Mouse (Mus musculus): Measurements from ENCODE around the gene Ppil2. TPM values are rescaled to one million over a fixed set of nuclear protein-coding genes. Genes with fewer than 3 reads are reported as not detected.
A peak's percentile ranks its signal among the peaks of the same experiment; 100 is the strongest.

Gene Ppil2
- 149 and 160 TPM in 2 replicates for polyA plus RNA-seq (2016; fragmentation: Nextera tagmentation; extraction: Ambion mirVana)

- Histone ChIP-seq H3K4me3 (replicated peaks) (peak within 1 kb of the TSS; percentile 78), H3K4me2 (peak within 1 kb of the TSS; percentile 67), H3K27ac (peak within 1 kb of the TSS; percentile 53; the same call in 1 of the 2 replicates), H3K36me3 (replicated peaks) (peaks cover 43% of the 10 kb centered on the region), H3K9ac (peak within 1 kb of the TSS; percentile 64), H3K4me1 (peaks cover 12% of the 10 kb centered on the region), H3K27me3 (no peaks in the 10 kb centered on the region), H3K9me3 (no peaks in the 10 kb centered on the region)
- ATAC-seq (ENCODE audit: low FRiP score), result peak; percentile 90
- 9% methylated on average over 38 of the region's 38 CpGs for WGBS
These were observed at the start of gene Ppil2 for GRCm38 (mm10) chr16:17110771-17111743. Gene Ppil2, minus strand, starts transcription at chr16:17111257.

DNA sequence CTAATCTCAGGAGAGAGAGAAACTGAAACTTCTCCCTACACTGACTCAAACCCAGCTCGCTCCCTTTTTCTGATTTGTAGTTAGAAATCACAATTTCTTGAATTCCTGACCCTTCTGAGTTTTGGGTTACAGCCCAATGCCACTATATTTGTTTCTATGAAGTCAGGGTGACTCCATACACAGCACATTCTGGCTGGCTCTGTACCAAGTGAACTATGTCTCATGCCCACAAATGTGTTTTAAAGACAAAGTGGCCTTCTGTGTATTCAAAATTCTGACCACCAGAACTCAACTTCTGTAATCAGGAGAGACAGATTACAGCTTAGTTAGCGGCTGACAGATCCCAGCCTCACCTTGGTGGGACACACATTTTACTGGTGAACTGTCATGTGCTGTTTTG lies 43.3 kb upstream of the Ppil2 start:
- no peak for ATAC-seq (ENCODE audit: low FRiP score)
- peaks cover 75% of the 10 kb centered on the region for H3K36me3 ChIP-seq (replicated peaks)
- no peak overlapping the region for H3K27ac ChIP-seq
- H3K27me3 ChIP-seq, result no peaks in the 10 kb centered on the region
- no peak overlapping the region for H3K4me2 ChIP-seq
- no peak overlapping the region for H3K4me3 ChIP-seq (replicated peaks)
- H3K9me3 ChIP-seq, result no peaks in the 10 kb centered on the region
- no peak overlapping the region for H3K9ac ChIP-seq
- WGBS, result 95% methylated on average over 2 of the region's 2 CpGs
- no peaks in the 10 kb centered on the region for H3K4me1 ChIP-seq

DNA sequence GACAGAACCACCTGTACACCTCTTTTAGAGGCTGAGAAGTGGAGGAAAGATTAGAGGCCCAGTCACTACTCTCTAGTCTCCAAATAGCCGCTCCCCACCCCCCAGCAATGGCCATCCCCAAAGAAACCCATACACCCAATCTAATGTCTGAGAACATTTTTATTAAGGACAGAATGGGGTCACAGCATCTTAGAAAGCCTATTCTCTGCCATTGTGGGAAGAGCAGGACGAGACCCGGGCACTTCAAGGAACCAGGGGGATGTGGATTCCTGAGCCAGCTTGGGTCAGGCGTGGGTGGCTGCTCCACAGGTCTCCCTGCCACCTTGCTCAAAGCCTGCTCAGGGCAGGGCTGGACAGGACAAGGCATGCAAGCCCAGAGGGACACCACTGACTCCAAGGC lies 40.8 kb upstream of the Ppil2 start:
- ATAC-seq (ENCODE audit: low FRiP score), result no peak
- H3K9ac ChIP-seq, result no peak overlapping the region
- peaks cover 17% of the 10 kb centered on the region for H3K27me3 ChIP-seq
- 92% methylated on average over 4 of the region's 4 CpGs for WGBS
- H3K4me3 ChIP-seq (replicated peaks), result no peak overlapping the region
- H3K9me3 ChIP-seq, result no peaks in the 10 kb centered on the region
- no peak overlapping the region for H3K4me2 ChIP-seq
- H3K36me3 ChIP-seq (replicated peaks), result peaks cover 55% of the 10 kb centered on the region
- no peak overlapping the region for H3K27ac ChIP-seq
- H3K4me1 ChIP-seq, result peaks cover 17% of the 10 kb centered on the region

GRCm38 (mm10) chr16:17150520-17151258 lies 39.6 kb upstream of the Ppil2 start:
- Histone ChIP-seq H3K4me1 (peaks cover 17% of the 10 kb centered on the region), H3K4me2 (no peak overlapping the region), H3K36me3 (replicated peaks) (peaks cover 46% of the 10 kb centered on the region), H3K4me3 (replicated peaks) (no peak overlapping the region), H3K9me3 (no peaks in the 10 kb centered on the region), H3K27me3 (peaks cover 18% of the 10 kb centered on the region), H3K9ac (no peak overlapping the region), H3K27ac (no peak overlapping the region)
- WGBS, result 85% methylated on average over 7 of the region's 7 CpGs
- ATAC-seq (ENCODE audit: low FRiP score), result no peak

DNA sequence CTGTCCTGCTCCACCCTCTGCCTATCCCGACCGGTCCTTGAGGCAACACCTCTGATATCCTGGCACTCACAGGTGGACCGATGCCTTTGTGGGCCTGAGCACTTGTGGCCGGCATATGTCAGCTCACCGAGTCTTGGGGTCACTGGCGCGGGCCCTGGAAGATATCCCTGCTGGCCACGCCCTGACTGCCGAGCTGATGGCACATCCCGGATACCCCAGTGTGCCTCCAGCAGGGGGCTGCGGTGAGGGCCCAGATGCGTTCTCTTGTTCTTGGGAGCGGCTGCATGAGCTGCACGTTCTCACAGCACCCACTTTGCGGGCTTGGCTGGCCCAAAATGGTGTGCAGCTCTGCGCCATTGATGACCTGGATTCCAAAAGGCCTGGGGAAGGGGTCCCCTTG lies 37.0 kb upstream of the Ppil2 start:
- H3K36me3 ChIP-seq (replicated peaks), result peaks cover 24% of the 10 kb centered on the region
- H3K4me3 ChIP-seq (replicated peaks), result peak overlapping the region; percentile 59
- no peak overlapping the region for H3K27ac ChIP-seq
- H3K4me2 ChIP-seq, result peak overlapping the region; percentile 72
- H3K9ac ChIP-seq, result no peak overlapping the region
- WGBS, result 8% methylated on average over 16 of the region's 16 CpGs
- peak; percentile 21; the same call in 1 of the 2 replicates for ATAC-seq (ENCODE audit: low FRiP score)
- H3K27me3 ChIP-seq, result peaks cover 22% of the 10 kb centered on the region
- H3K9me3 ChIP-seq, result no peaks in the 10 kb centered on the region
- peaks cover 17% of the 10 kb centered on the region for H3K4me1 ChIP-seq

DNA sequence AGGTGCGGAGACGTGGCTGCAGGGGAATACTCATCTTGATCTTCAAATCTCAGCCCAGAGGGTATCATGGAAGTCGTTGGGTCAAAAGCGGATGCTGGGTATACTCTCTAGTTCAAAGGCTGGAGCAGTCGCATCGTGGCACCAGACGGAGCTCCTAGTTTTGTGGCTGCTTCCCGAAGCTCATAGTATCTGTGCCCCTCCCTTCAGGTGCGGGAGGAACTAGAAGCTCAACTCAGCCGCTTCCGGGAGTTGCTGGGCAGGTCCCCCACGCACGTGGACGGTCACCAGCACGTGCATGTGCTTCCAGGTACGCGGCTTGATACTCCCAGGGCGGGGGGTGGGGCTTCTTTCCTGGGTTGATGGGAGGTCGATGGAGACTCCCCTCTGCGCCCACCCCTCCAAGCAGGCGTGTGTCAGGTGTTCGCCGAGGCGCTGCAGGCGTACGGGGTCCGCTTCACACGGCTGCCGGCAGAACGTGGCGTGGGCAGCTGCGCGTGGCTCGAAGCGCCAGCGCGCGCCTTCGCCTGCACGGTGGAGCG lies 36.4 kb upstream of the Ppil2 start:
- Histone ChIP-seq H3K9ac (peak overlapping the region; percentile 59), H3K4me3 (replicated peaks) (peak overlapping the region; percentile 59), H3K4me1 (peaks cover 17% of the 10 kb centered on the region), H3K4me2 (peak overlapping the region; percentile 72), H3K36me3 (replicated peaks) (peaks cover 19% of the 10 kb centered on the region), H3K9me3 (no peaks in the 10 kb centered on the region), H3K27me3 (peaks cover 22% of the 10 kb centered on the region), H3K27ac (no peak overlapping the region)
- WGBS, result under 1% methylated on average over 41 of the region's 41 CpGs
- ATAC-seq (ENCODE audit: low FRiP score), result peak; percentile 36

DNA sequence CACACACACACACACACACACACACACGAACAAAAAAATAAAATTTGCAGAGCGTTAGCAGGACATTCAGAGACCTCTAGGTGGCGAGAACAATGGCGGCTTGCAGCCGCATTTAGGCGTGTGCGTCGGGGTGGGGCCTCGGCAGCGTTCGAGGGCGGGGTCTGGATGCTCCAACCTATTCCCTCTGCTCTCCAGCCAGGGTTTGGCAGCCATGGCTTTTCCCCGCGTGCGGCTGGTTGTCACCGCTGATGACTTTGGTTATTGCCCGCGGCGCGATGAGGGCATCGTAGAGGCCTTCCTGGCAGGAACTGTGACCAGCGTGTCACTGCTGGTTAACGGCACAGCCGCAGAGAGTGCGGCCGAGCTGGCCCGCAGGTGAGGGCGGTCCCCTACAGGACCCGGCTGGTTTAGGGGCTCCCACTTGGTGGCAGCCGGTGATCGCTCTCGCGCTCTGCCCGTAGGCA lies 35.7 kb upstream of the Ppil2 start, which contains the start of gene Ccdc116:
TSS of gene Ccdc116 (minus strand) at position 458 of the 464 bp plus-strand sequence.
- peak; percentile 90 for ATAC-seq (ENCODE audit: low FRiP score)
- Histone ChIP-seq H3K36me3 (replicated peaks) (peaks cover 12% of the 10 kb centered on the region), H3K27ac (no peak within 1 kb of the TSS), H3K4me3 (replicated peaks) (peak within 1 kb of the TSS; percentile 59), H3K9ac (peak within 1 kb of the TSS; percentile 59), H3K4me2 (peak within 1 kb of the TSS; percentile 72), H3K9me3 (no peaks in the 10 kb centered on the region), H3K27me3 (peaks cover 22% of the 10 kb centered on the region), H3K4me1 (peaks cover 17% of the 10 kb centered on the region)
- under 1% methylated on average over 34 of the region's 34 CpGs for WGBS

DNA sequence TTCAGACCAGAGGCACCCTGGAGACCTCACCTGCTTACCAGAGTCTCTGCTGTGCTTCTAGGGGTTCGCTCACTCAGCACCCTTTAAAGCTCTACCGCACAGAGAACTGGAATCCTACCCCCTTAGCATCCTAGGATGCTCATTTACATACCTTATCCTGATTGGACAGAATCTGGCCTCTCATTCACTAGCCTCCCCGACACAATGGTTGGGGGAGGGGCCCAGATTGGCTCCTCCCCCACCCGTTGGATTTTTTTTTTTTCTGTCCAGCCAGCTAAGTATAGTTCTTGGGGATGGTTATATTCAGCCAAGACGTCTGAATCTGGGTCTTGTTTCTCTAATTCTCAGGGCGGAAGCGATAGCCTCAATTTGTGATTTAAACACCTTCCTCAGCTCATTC lies 33.3 kb upstream of the Ppil2 start, which contains the start of gene Ydjc:
TSS of gene Ydjc (plus strand) at position 283 of the 400 bp plus-strand sequence.
- no peak within 1 kb of the TSS for H3K27ac ChIP-seq
- no peaks in the 10 kb centered on the region for H3K9me3 ChIP-seq
- ATAC-seq (ENCODE audit: low FRiP score), result no peak
- H3K4me2 ChIP-seq, result no peak within 1 kb of the TSS
- H3K9ac ChIP-seq, result no peak within 1 kb of the TSS
- peaks cover 17% of the 10 kb centered on the region for H3K4me1 ChIP-seq
- H3K27me3 ChIP-seq, result peaks cover 22% of the 10 kb centered on the region
- H3K4me3 ChIP-seq (replicated peaks), result no peak within 1 kb of the TSS
- WGBS, result 12% methylated on average over 7 of the region's 7 CpGs
- H3K36me3 ChIP-seq (replicated peaks), result no peaks in the 10 kb centered on the region

GRCm38 (mm10) chr16:17137355-17137754 lies 26.3 kb upstream of the Ppil2 start:
- ATAC-seq (ENCODE audit: low FRiP score), result no peak
- Histone ChIP-seq H3K9ac (no peak overlapping the region), H3K4me2 (no peak overlapping the region), H3K4me3 (replicated peaks) (no peak overlapping the region), H3K4me1 (peaks cover 6% of the 10 kb centered on the region), H3K27me3 (no peaks in the 10 kb centered on the region), H3K36me3 (replicated peaks) (no peaks in the 10 kb centered on the region), H3K27ac (no peak overlapping the region), H3K9me3 (no peaks in the 10 kb centered on the region)
- 91% methylated on average over 15 of the region's 15 CpGs for WGBS

- Histone ChIP-seq H3K27ac (peak overlapping the region; percentile 69), H3K9me3 (no peaks in the 10 kb centered on the region), H3K4me3 (replicated peaks) (peak overlapping the region; percentile 75), H3K27me3 (no peaks in the 10 kb centered on the region), H3K4me2 (peak overlapping the region; percentile 82), H3K4me1 (peaks cover 17% of the 10 kb centered on the region), H3K36me3 (replicated peaks) (no peaks in the 10 kb centered on the region), H3K9ac (peak overlapping the region; percentile 55)
- 39% methylated on average over 7 of the region's 7 CpGs for WGBS
- ATAC-seq (ENCODE audit: low FRiP score), result no peak; the same call in 1 of the 2 replicates
These were observed 21.8 kb upstream of the Ppil2 start for GRCm38 (mm10) chr16:17132906-17133200.

- no peaks in the 10 kb centered on the region for H3K36me3 ChIP-seq (replicated peaks)
- H3K27ac ChIP-seq, result peak within 1 kb of the TSS; percentile 87
These were observed 21.2 kb upstream of the Ppil2 start, which contains the start of gene Sdf2l1 for GRCm38 (mm10) chr16:17132089-17132905. Gene Sdf2l1, minus strand, starts transcription at chr16:17132383.

More at GRCm38 (mm10) chr16:17132089-17132905, 21.2 kb upstream of the Ppil2 start, which contains the start of gene Sdf2l1:
- 1% methylated on average over 47 of the region's 47 CpGs for WGBS
- Histone ChIP-seq H3K4me1 (peaks cover 17% of the 10 kb centered on the region), H3K9me3 (no peaks in the 10 kb centered on the region), H3K27me3 (no peaks in the 10 kb centered on the region), H3K4me2 (peak within 1 kb of the TSS; percentile 82), H3K4me3 (replicated peaks) (peak within 1 kb of the TSS; percentile 75), H3K9ac (peak within 1 kb of the TSS; percentile 70)
- ATAC-seq (ENCODE audit: low FRiP score), result peak; percentile 98
